Mouse (Mus musculus) liver, postnatal 0 days (tissue): ENCODE data around the gene Relb.

ENCODE experiments used
- CTCF ChIP-seq: sonication (generic); IDR thresholded peaks from 2 replicates; pipeline ENCODE4 v1.5.1; 2016; ENCODE audit warnings: antibody characterized with exemption, low read depth
- EP300 ChIP-seq: IDR thresholded peaks from 2 replicates; pipeline ENCODE4 v1.6.1; 2016; ENCODE audit warnings: antibody characterized with exemption, low read depth, mild to moderate bottlenecking

- TF ChIP-seq CTCF (no peak), EP300 (no peak)
Measured at GRCm38 (mm10) chr7:19641223-19641622, 12.0 kb upstream of the Relb start.
